Mouse (Mus musculus) yolk sac, embryonic 10.5 days (tissue): ENCODE results near the gene Rasal1.
A peak's percentile ranks its signal among the peaks of the same experiment; 100 is the strongest.

Experiments used
- DNase-seq: peaks from one replicate; pipeline ENCODE4 v3.0.0-alpha.2; 2017; ENCODE audit warnings: low spot score

Rasal1 gene

GRCm38 (mm10) chr5:120648569-120649373, at the start of gene Rasal1:
Gene Rasal1 (plus strand): TSS chr5:120648812.
- DNase-seq = peak; percentile 77

GRCm38 (mm10) chr5:120599625-120600024, 49.0 kb upstream of the Rasal1 start:
- DNase-seq = no peak

- DNase-seq = peak; percentile 44
These were observed 47.5 kb upstream of the Rasal1 start for GRCm38 (mm10) chr5:120600946-120601668.

- DNase-seq = no peak
These were observed 46.4 kb upstream of the Rasal1 start for GRCm38 (mm10) chr5:120602210-120602609.

GRCm38 (mm10) chr5:120603515-120603914, 45.1 kb upstream of the Rasal1 start:
- no peak for DNase-seq

- peak; percentile 71 for DNase-seq
These were observed 43.8 kb upstream of the Rasal1 start for GRCm38 (mm10) chr5:120604839-120605238.

- no peak for DNase-seq
These were observed 43.4 kb upstream of the Rasal1 start for GRCm38 (mm10) chr5:120605241-120605661.

- DNase-seq = peak; percentile 85
These were observed 42.9 kb upstream of the Rasal1 start for GRCm38 (mm10) chr5:120605688-120606087.

- DNase-seq = no peak
These were observed 41.9 kb upstream of the Rasal1 start for GRCm38 (mm10) chr5:120606590-120607200.

- no peak for DNase-seq
These were observed 41.3 kb upstream of the Rasal1 start for GRCm38 (mm10) chr5:120607335-120607734.

- DNase-seq = no peak
These were observed 39.3 kb upstream of the Rasal1 start for GRCm38 (mm10) chr5:120609246-120609775.

- DNase-seq = no peak
These were observed 37.7 kb upstream of the Rasal1 start for GRCm38 (mm10) chr5:120610906-120611305.

- no peak for DNase-seq
These were observed 37.2 kb upstream of the Rasal1 start for GRCm38 (mm10) chr5:120611416-120611815.

GRCm38 (mm10) chr5:120612442-120612821, 36.2 kb upstream of the Rasal1 start, which contains the start of the genes Rita1 and Ddx54:
Gene Rita1 (minus strand): TSS chr5:120612589.
Gene Ddx54 (plus strand): TSS chr5:120612739.
- peak; percentile 97 for DNase-seq

- peak; percentile 100 for DNase-seq
These were observed 35.6 kb upstream of the Rasal1 start for GRCm38 (mm10) chr5:120612822-120613604.

- no peak for DNase-seq
These were observed 32.7 kb upstream of the Rasal1 start for GRCm38 (mm10) chr5:120615903-120616302.

GRCm38 (mm10) chr5:120618778-120619177, 29.8 kb upstream of the Rasal1 start:
- no peak for DNase-seq

- DNase-seq = peak; percentile 36
These were observed 29.4 kb upstream of the Rasal1 start for GRCm38 (mm10) chr5:120619201-120619600.

GRCm38 (mm10) chr5:120620375-120621077, 28.1 kb upstream of the Rasal1 start:
- DNase-seq = peak; percentile 69

GRCm38 (mm10) chr5:120621078-120621765, 27.4 kb upstream of the Rasal1 start:
- DNase-seq = no peak
